Mouse (Mus musculus): ENCODE data around the gene Cideb. TPM values are rescaled to one million over a fixed set of nuclear protein-coding genes. Genes with fewer than 3 reads are reported as not detected.
A peak's percentile ranks its signal among the peaks of the same experiment; 100 is the strongest.

The Cideb gene
- polyA plus RNA-seq, 1 experiment: 3.3 TPM

DNA sequence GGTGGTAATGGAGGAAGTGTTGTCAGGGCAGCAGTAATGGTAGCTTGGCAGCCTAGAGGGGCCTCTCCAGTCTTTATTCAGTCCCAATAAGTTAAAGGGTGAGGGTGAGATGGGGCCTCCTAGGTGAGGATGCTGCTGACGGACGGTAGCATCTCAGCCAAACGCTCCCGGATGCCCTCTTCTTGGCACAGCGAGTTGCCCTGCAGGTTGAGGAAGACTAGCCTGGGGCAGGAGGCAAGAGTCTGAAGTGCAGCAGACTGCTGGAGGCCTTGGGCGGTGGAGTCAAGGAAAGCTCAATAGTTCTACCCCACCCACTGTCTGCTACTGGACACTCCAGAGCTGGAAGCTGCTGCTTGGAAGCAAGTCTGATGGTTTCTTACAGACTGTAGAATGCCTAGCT lies 42.0 kb downstream of the Cideb start:
- TF ChIP-seq GATA1 (IDR thresholded peaks at IDR 0.05; ENCODE audit: borderline replicate concordance, low read length) (no peak), FLI1 (IDR thresholded peaks at IDR 0.05; ENCODE audit: low read length) (no peak)
- Histone ChIP-seq H3K27me3 (replicated peaks) (peaks cover 7% of the 10 kb centered on the region), H3K4me1 (peaks cover 60% of the 10 kb centered on the region), H3K9me3 (no peaks in the 10 kb centered on the region), H3K36me3 (replicated peaks; ENCODE audit: low read length) (peaks cover 50% of the 10 kb centered on the region), H3K4me3 (replicated peaks) (no peak overlapping the region)

DNA sequence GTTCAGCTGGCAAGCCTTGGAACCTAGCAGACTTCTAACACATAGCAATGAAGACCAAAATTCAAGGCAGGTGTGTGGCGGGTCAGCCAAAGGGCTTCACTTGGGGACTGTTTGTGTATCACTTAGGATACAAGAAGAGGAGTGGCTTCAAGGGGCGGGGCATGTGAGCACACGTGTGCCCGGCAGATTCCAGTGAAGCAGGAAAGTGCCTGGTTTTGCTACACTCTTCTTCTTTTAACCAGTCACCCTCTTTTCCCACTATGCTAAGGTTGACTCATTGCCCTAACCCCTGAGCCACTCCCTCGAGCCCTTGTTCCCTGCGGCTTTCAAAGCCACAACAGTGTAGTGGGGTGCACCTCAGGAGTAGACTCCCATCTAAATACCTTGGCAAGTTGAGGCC lies 43.4 kb downstream of the Cideb start:
- peaks cover 7% of the 10 kb centered on the region for H3K27me3 ChIP-seq (replicated peaks)
- peaks cover 42% of the 10 kb centered on the region for H3K36me3 ChIP-seq (replicated peaks; ENCODE audit: low read length)
- H3K4me3 ChIP-seq (replicated peaks): no peak overlapping the region
- TF ChIP-seq FLI1 (IDR thresholded peaks at IDR 0.05; ENCODE audit: low read length) (no peak), GATA1 (IDR thresholded peaks at IDR 0.05; ENCODE audit: borderline replicate concordance, low read length) (no peak)
- H3K9me3 ChIP-seq: no peaks in the 10 kb centered on the region
- peaks cover 51% of the 10 kb centered on the region for H3K4me1 ChIP-seq

DNA sequence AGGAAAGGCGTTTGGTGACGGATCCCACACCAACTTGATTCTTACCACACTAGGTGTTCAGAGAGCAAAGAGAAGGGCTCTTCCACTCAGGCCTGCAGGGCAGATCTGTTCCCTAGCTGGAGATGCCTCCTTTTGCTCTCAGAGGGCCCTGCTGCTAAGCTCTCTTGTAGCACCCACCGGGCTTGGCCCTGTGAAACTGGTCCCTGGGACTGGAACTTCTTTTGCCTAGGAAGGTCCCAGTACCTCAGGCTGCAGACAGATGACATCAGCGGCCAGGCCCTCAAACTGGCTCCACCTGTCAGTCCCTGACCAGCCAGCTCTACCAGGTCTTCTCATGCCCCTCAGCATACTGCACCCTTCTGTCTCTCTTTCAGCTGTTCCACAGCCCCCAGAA lies 44.5 kb downstream of the Cideb start, which contains the start of gene Tgm1:
Gene Tgm1, minus strand, starts transcription at position 198 of the 394 bp plus-strand sequence.
- Histone ChIP-seq H3K4me1 (peaks cover 51% of the 10 kb centered on the region), H3K4me3 (replicated peaks) (peak within 1 kb of the TSS; percentile 89)

DNA sequence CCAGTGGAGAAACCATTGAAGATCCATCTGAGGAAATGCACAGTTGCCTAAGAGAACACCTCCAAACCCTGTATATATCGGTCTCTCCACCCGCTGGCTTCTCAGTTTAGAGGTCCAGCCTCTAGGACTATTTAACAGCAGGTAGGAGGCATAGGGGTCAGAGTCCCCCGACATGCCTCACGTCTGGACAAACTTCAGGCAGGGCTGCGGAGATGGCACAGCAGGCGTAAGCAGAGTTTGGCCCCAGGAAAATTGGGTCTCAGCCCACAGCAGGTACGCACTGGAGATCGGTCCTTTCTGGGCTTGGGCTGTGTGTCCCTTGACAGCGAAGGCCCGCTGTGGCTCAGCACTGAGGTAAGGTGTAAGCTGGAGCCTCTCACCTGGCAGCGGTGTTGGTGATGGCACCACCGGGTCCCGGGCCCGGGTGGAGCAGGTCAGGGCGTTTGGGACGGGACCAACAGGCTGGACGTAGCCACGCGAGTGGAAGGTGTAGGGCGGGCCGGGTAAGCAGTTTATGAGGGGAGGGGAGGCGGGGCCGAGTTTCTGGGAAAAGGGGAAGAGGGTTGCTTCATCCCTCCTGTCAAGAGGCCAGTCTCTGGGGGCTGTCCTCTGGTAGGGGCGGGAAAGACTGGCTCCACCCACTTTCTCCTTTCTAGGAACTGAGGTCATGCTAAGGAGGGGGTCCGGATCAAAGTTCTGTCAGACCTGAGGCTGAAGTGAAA lies 45.1 kb downstream of the Cideb start:
- Histone ChIP-seq H3K4me1 (peaks cover 51% of the 10 kb centered on the region), H3K36me3 (replicated peaks; ENCODE audit: low read length) (peaks cover 30% of the 10 kb centered on the region), H3K4me3 (replicated peaks) (peak overlapping the region; percentile 89), H3K9me3 (no peaks in the 10 kb centered on the region), H3K27me3 (replicated peaks) (peaks cover 7% of the 10 kb centered on the region)
- TF ChIP-seq GATA1 (IDR thresholded peaks at IDR 0.05; ENCODE audit: borderline replicate concordance, low read length) (no peak), FLI1 (IDR thresholded peaks at IDR 0.05; ENCODE audit: low read length) (no peak)

More for the DNA sequence above, 44.5 kb downstream of the Cideb start, which contains the start of gene Tgm1:
- Histone ChIP-seq H3K9me3 (no peaks in the 10 kb centered on the region), H3K36me3 (replicated peaks; ENCODE audit: low read length) (peaks cover 34% of the 10 kb centered on the region), H3K27me3 (replicated peaks) (peaks cover 7% of the 10 kb centered on the region)
- TF ChIP-seq GATA1 (IDR thresholded peaks at IDR 0.05; ENCODE audit: borderline replicate concordance, low read length): no peak
- TF ChIP-seq FLI1 (IDR thresholded peaks at IDR 0.05; ENCODE audit: low read length): no peak

DNA sequence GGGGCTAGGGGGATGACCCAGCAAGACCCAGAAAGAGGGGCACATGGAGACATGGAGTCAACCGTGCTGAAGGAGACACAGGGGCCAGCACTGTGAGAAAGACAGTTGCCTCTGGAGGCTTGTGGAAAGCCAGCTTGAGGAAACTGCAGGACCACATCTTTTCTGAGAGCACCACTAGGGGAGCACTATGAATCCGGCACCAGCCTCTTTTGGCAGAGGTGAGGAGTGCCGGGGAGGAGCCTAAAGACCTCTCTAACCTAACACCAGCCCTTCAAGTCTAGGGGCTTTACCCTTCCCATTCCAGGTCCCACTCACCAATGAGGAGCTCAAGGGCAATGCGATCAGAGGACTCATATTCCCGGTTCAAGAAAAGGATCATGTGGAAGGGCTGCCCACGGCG lies 46.5 kb downstream of the Cideb start:
- TF ChIP-seq FLI1 (IDR thresholded peaks at IDR 0.05; ENCODE audit: low read length) (no peak), GATA1 (IDR thresholded peaks at IDR 0.05; ENCODE audit: borderline replicate concordance, low read length) (no peak)
- Histone ChIP-seq H3K4me1 (peaks cover 48% of the 10 kb centered on the region), H3K4me3 (replicated peaks) (no peak overlapping the region), H3K9me3 (no peaks in the 10 kb centered on the region), H3K27me3 (replicated peaks) (peaks cover 7% of the 10 kb centered on the region), H3K36me3 (replicated peaks; ENCODE audit: low read length) (peaks cover 18% of the 10 kb centered on the region)

DNA sequence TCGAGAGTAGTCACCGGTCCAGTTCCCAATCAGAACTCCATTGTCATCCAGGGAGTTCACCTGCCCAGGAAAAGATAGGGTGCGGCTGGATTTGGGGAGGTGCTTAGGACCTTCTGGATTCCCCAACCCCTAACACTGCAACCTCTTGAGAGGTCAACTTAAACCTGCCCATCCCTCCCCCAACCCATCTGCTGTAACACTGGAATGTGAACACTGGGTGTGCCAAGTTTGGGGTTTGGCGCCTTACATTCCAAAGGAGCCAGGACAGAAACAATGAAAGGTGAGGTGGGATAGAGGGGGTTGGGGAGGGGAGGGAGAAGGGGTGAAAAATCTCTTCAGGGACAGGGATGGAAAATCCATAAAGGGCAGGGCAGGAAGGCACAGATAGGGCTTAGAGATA lies 48.7 kb downstream of the Cideb start:
- Histone ChIP-seq H3K27me3 (replicated peaks) (peaks cover 7% of the 10 kb centered on the region), H3K4me3 (replicated peaks) (no peak overlapping the region), H3K9me3 (no peaks in the 10 kb centered on the region), H3K4me1 (peaks cover 53% of the 10 kb centered on the region), H3K36me3 (replicated peaks; ENCODE audit: low read length) (peaks cover 11% of the 10 kb centered on the region)
- TF ChIP-seq FLI1 (IDR thresholded peaks at IDR 0.05; ENCODE audit: low read length) (no peak), GATA1 (IDR thresholded peaks at IDR 0.05; ENCODE audit: borderline replicate concordance, low read length) (no peak)

DNA sequence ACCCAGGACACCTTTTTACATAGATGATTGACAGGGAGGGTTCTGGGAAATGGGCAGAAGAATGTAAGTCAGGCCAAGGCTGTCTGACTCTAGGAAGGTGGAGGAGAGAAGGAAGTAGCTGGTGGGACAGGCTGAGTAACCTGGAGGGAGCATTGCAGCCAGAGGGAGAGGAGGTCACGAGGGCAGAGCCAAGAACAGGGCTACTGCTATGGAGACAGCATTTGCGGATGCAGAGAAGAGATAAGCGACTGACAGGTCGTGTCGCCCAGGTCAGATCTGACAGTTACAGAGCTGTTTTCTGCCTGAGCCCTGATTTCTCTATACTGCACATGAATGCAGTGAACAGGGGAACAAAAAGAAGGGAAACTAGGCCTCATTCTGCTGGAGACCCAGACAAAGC lies 50.9 kb downstream of the Cideb start:
- peaks cover 22% of the 10 kb centered on the region for H3K36me3 ChIP-seq (replicated peaks; ENCODE audit: low read length)
- H3K4me3 ChIP-seq (replicated peaks): no peak overlapping the region
- H3K9me3 ChIP-seq: no peaks in the 10 kb centered on the region
- H3K27me3 ChIP-seq (replicated peaks): peaks cover 10% of the 10 kb centered on the region
- peaks cover 33% of the 10 kb centered on the region for H3K4me1 ChIP-seq
- TF ChIP-seq GATA1 (IDR thresholded peaks at IDR 0.05; ENCODE audit: borderline replicate concordance, low read length) (no peak), FLI1 (IDR thresholded peaks at IDR 0.05; ENCODE audit: low read length) (no peak)

DNA sequence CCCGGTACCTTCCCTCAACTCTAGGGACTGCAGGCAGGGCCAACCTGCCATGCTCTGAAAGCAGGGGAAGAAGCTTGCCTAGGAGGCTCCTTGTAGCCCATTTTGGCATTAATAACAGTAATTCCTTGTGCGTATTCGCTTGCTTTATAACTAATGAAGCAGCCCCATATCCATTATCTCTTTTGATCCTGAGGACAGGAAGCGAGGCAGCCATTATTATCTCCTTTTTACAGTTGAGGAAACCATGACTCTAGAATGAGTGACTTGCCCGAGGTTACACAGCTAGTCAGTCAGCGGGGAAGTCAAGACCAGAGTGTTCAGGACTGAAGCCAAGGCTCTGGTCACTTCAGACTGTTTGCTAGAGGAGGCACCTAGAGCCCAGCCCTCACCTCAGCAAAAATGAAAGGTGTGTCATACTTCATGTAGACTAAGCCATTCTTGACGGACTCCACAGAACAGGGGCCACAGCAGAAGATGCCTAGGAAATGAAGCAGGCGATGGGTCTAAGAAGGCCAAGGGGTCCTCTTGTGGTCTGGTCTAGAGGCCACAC lies 52.1 kb downstream of the Cideb start:
- TF ChIP-seq FLI1 (IDR thresholded peaks at IDR 0.05; ENCODE audit: low read length): no peak
- no peak for TF ChIP-seq GATA1 (IDR thresholded peaks at IDR 0.05; ENCODE audit: borderline replicate concordance, low read length)
- Histone ChIP-seq H3K4me1 (peaks cover 26% of the 10 kb centered on the region), H3K9me3 (no peaks in the 10 kb centered on the region), H3K4me3 (replicated peaks) (no peak overlapping the region), H3K27me3 (replicated peaks) (peaks cover 8% of the 10 kb centered on the region), H3K36me3 (replicated peaks; ENCODE audit: low read length) (peaks cover 22% of the 10 kb centered on the region)

Other genes with a start within 250 kb of the Cideb start
- gene Cpne6, start 248.0 kb downstream of the Cideb start, polyA plus RNA-seq (2012; ENCODE audit: insufficient read depth, low replicate concordance): not detected in 2 replicates
- not detected in 2 replicates for gene Nrl, start 233.5 kb downstream of the Cideb start, polyA plus RNA-seq (2012; ENCODE audit: insufficient read depth, low replicate concordance)
- 19.1 and 50.7 TPM in 2 replicates for gene Pck2, start 218.2 kb downstream of the Cideb start, polyA plus RNA-seq (2012; ENCODE audit: insufficient read depth, low replicate concordance)
- 11.5 and 17.6 TPM in 2 replicates for gene Dcaf11, start 198.5 kb downstream of the Cideb start, polyA plus RNA-seq (2012; ENCODE audit: insufficient read depth, low replicate concordance)
- gene A730061H03Rik, start 198.1 kb downstream of the Cideb start, polyA plus RNA-seq (2012; ENCODE audit: insufficient read depth, low replicate concordance): not detected in 2 replicates
- gene Fitm1, start 182.8 kb downstream of the Cideb start, polyA plus RNA-seq (2012; ENCODE audit: insufficient read depth, low replicate concordance): not detected in 2 replicates
- 66.3 and 162 TPM in 2 replicates for gene Psme1, start 180.3 kb downstream of the Cideb start, polyA plus RNA-seq (2012; ENCODE audit: insufficient read depth, low replicate concordance)
- gene Emc9, start 173.2 kb downstream of the Cideb start, polyA plus RNA-seq (2012; ENCODE audit: insufficient read depth, low replicate concordance): 2.0 and 18.9 TPM in 2 replicates
- 23.2 and 78.2 TPM in 2 replicates for gene Psme2, start 167.3 kb downstream of the Cideb start, polyA plus RNA-seq (2012; ENCODE audit: insufficient read depth, low replicate concordance)
- 17.1 and 20.4 TPM in 2 replicates for gene Rnf31, start 166.8 kb downstream of the Cideb start, polyA plus RNA-seq (2012; ENCODE audit: insufficient read depth, low replicate concordance)
- gene Irf9, start 154.9 kb downstream of the Cideb start, polyA plus RNA-seq (2012; ENCODE audit: insufficient read depth, low replicate concordance): 40.0 and 114 TPM in 2 replicates
- gene Rec8, start 140.4 kb downstream of the Cideb start, polyA plus RNA-seq (2012; ENCODE audit: insufficient read depth, low replicate concordance): 1.4 and 9.7 TPM in 2 replicates
- gene Ipo4, start 122.5 kb downstream of the Cideb start, polyA plus RNA-seq (2012; ENCODE audit: insufficient read depth, low replicate concordance): 12.4 and 38.3 TPM in 2 replicates
- gene Gm49378, start 120.6 kb downstream of the Cideb start, polyA plus RNA-seq (2012; ENCODE audit: insufficient read depth, low replicate concordance): 0.64 and 4.9 TPM in 2 replicates
- 5.8 and 9.0 TPM in 2 replicates for gene Tm9sf1, start 114.7 kb downstream of the Cideb start, polyA plus RNA-seq (2012; ENCODE audit: insufficient read depth, low replicate concordance)
- 0.23 TPM in 1 of 2 replicates, not detected in the other for gene Tssk4, start 108.3 kb downstream of the Cideb start, polyA plus RNA-seq (2012; ENCODE audit: insufficient read depth, low replicate concordance)
- gene Mdp1, start 98.0 kb downstream of the Cideb start, polyA plus RNA-seq (2012; ENCODE audit: insufficient read depth, low replicate concordance): 3.3 and 20.1 TPM in 2 replicates
- 12.5 and 39.5 TPM in 2 replicates for gene Gmpr2, start 86.5 kb downstream of the Cideb start, polyA plus RNA-seq (2012; ENCODE audit: insufficient read depth, low replicate concordance)
- 10.8 and 102 TPM in 2 replicates for gene Nedd8, start 86.3 kb downstream of the Cideb start, polyA plus RNA-seq (2012; ENCODE audit: insufficient read depth, low replicate concordance)
- gene Tinf2, start 76.6 kb downstream of the Cideb start, polyA plus RNA-seq (2012; ENCODE audit: insufficient read depth, low replicate concordance): 15.6 and 18.7 TPM in 2 replicates
- gene Tgm1, start 44.5 kb downstream of the Cideb start, polyA plus RNA-seq (2012; ENCODE audit: insufficient read depth, low replicate concordance): 1.1 and 2.7 TPM in 2 replicates
- gene Rabggta, start 36.2 kb downstream of the Cideb start, polyA plus RNA-seq (2012; ENCODE audit: insufficient read depth, low replicate concordance): 9.5 and 9.9 TPM in 2 replicates
- 1.2 and 3.7 TPM in 2 replicates for gene Dhrs1, start 12.8 kb downstream of the Cideb start, polyA plus RNA-seq (2012; ENCODE audit: insufficient read depth, low replicate concordance)
- 18.3 and 25.1 TPM in 2 replicates for gene Nop9, start 12.8 kb downstream of the Cideb start, polyA plus RNA-seq (2012; ENCODE audit: insufficient read depth, low replicate concordance)
- 3.2 and 5.6 TPM in 2 replicates for gene Ltb4r2, start 3.0 kb upstream of the Cideb start, polyA plus RNA-seq (2012; ENCODE audit: insufficient read depth, low replicate concordance)
- 24.2 and 36.1 TPM in 2 replicates for gene Ltb4r1, start 7.5 kb upstream of the Cideb start, polyA plus RNA-seq (2012; ENCODE audit: insufficient read depth, low replicate concordance)
- gene Adcy4, start 25.6 kb upstream of the Cideb start, polyA plus RNA-seq (2012; ENCODE audit: insufficient read depth, low replicate concordance): not detected in 2 replicates
- gene Ripk3, start 30.4 kb upstream of the Cideb start, polyA plus RNA-seq (2012; ENCODE audit: insufficient read depth, low replicate concordance): 38.4 and 95.9 TPM in 2 replicates
- gene Nfatc4, start 64.7 kb upstream of the Cideb start, polyA plus RNA-seq (2012; ENCODE audit: insufficient read depth, low replicate concordance): 0.08 TPM in 1 of 2 replicates, not detected in the other
- gene Nynrin, start 95.6 kb upstream of the Cideb start, polyA plus RNA-seq (2012; ENCODE audit: insufficient read depth, low replicate concordance): 0.61 and 1.4 TPM in 2 replicates
- 1.2 TPM in 1 of 2 replicates, not detected in the other for gene Cbln3, start 125.9 kb upstream of the Cideb start, polyA plus RNA-seq (2012; ENCODE audit: insufficient read depth, low replicate concordance)
- gene Khnyn, start 126.5 kb upstream of the Cideb start, polyA plus RNA-seq (2012; ENCODE audit: insufficient read depth, low replicate concordance): 7.3 and 10.5 TPM in 2 replicates
- gene Sdr39u1, start 141.8 kb upstream of the Cideb start, polyA plus RNA-seq (2012; ENCODE audit: insufficient read depth, low replicate concordance): 6.6 TPM in 1 of 2 replicates, not detected in the other
- 0.87 TPM in 1 of 2 replicates, not detected in the other for gene Cma1, start 186.2 kb upstream of the Cideb start, polyA plus RNA-seq (2012; ENCODE audit: insufficient read depth, low replicate concordance)
- not detected in 2 replicates for gene Cma2, start 192.5 kb upstream of the Cideb start, polyA plus RNA-seq (2012; ENCODE audit: insufficient read depth, low replicate concordance)

Data from megakaryocyte, embryonic 14.5 days (primary cell).